Mouse (Mus musculus) G1E-ER4 (cell line): ENCODE results near the gene Haus4. TPM values are rescaled to one million over a fixed set of nuclear protein-coding genes. Genes with fewer than 3 reads are reported as not detected.

ENCODE experiments used
- GATA1 ChIP-seq: IDR thresholded peaks from one replicate; pipeline ENCODE4 v1.8.0; 2012; ENCODE audit warnings: low read length, inconsistent platforms
- polyA plus RNA-seq: library from polyadenylated mRNA; stranded (reverse); fragments of >175 nt; gene quantifications from 2 replicates; pipeline ENCODE4 v1.2.3, GENCODE M21; 2012

The Haus4 gene
- polyA plus RNA-seq, 1 experiment = 37.7 TPM

DNA sequence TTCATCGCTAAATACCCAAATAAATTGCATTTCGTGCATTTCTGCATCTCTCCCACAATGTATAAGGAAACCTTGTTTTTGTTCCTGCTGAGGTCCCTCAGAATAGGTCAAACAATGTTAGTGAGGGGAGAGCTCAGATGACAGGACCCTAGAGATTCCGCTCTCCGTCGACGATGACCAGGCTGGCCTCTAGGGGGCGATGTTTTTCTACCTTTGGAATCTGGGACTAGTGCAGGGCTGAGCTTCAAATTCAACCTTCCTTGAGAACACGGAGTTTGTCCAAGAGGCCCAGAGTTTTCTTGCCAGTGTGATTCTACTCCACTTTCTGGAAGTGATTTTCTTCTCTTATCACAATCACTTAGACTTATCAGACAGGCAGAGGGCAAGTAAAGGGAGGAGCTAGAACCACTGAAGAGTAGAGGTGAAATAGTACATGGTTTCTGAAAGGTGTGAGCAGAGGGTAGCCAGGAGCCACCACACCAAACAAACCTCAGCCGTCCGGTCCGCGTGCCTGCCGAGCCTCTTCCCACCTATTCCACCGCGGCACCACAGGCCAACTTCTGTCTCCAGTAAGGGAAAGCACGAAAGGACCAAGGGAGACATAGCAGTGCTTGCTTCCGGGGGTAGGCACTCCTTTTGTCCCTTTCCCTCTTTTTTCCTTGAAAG is 25.8 kb downstream of the Haus4 start:
- TF ChIP-seq GATA1 = no peak

DNA sequence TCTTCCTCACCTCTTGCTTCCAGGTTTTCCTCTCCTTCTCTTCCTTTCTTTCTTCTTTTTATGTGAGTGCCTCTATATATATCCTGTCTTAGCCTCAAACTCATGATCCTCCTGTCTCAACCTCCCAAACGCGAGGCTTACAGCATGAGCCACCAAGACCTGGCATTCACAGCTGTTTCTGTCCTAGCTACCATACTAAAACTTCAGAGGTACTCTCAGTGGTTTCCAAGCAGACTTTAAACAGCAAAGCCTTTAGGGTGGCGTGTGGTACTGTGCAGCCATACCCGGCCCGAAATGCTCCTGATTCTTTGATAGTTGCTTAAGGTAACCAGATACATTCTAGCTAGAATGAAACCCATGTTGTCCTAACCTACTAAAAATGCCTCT is 26.4 kb downstream of the Haus4 start:
- TF ChIP-seq GATA1 = no peak

DNA sequence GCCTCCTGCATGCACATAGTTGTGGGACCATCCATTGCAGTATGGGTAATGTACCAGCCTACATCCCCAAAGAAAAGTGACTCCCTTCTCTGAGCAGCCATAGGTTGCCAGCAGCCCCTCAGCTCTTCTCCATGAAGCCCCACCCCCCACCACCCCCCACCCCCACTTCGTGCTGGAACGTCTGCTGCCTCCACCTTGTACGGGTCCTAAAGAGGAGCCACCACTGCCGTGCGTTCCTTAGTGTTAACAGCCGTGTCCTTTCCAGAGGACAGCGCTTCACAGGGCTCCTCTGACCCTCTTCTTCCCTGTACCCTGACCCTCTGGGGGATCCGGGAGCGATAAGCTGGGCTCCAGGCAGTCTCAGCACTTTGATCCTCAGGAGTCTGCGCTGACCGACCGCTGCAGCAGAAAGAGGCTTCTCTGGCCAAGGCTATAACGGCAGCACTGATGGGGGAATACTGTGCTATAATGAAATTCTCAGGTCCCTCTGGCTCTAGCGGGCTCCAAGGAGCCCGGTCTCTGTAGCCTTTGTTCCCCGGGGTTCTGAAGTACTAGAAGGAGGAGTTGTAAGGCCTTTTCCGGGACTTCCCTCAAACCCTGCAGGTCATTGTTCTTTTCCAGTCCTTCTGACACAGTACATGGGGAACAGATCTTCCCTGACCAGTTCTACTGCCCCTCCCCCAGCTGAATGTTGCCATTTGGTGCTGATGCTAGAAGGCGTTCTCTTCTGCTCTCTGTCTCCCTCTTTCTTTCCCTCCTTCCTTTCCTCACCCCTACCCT is 27.0 kb downstream of the Haus4 start:
- no peak for TF ChIP-seq GATA1

DNA sequence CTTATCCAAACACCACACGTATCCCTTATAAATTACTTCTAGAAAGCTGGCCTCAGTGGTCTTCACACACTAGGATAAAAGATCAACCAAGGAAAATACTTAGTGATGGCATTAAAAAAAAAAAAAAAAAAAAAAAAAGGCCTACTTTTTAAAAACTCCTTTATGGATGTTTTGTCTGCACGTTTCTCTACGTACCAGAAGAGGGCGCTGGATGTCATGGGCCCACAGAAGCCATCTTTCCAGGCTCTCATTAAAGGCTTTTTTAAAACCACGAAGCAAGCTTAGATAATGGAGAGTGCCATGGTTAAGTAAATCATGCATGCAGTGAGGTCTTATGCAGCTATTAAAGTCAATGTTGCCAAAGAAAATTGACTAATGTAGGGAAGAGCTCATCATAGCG is 30.8 kb downstream of the Haus4 start:
- TF ChIP-seq GATA1 = no peak

DNA sequence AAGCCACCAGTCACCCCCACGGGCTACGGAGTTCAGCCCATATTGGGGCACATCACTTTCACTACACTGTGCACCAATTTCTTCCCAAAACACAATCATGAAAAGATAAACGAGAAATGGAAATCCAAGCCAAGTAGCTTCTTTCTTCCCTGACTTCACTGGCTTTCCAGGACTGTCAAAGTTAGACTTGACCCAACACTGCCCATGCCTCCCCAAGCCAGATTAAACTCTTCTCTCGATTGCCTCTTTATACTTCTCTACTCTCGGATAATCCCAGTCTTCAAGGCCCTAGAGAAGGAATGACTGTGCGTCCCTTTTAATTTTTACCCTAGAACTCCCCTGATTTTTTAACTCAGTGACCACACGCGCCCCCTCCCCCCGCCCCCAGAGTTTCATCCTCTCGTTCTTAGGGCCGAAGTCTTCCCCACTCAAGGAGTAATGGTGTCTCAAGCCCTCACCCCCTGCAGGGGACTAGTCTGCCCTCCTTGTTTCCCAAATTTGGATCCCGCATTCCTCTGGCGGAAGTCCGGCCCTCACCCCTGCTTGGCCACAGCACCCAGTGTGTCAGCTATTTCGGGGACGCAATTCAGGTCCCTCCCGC is 37.6 kb downstream of the Haus4 start:
- no peak for TF ChIP-seq GATA1

DNA sequence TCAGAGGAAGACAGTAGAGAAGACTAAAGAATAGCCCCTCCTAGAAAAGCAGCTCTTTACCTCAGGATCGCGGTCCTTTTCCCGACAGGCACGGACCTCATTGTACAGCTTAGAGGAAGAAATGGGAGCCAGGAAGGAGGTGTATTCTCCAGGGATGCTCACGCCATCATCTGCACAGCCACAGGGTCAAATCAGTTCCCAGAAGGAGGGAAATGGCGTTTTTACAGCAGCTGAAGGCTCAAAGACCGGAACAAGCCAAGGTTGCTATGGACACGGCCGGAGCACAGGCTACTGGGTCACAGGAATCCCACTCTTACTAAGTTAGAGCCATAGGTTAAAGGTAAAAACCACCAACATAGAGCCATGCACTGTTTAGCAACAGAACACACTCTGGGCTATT is 44.6 kb downstream of the Haus4 start:
- TF ChIP-seq GATA1 = no peak

DNA sequence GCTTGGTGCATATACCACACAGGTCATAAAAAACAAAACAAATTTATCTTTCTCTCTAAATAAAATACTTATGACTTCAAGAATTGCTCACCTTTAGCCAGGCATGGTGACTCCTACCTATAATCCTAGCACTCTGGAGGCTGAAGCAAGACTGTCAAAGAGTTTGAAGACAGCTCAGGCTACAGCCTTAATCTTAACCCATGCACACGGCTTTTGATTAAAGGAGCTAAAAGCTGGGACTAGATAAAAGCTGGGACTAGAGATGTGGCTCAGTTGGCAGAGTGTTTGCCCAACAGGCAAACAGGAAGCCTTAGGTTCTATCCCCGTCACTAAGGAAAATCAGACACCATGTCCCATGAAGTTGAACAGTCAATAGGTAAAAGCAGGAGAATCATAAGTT is 51.3 kb downstream of the Haus4 start:
- TF ChIP-seq GATA1 = no peak

DNA sequence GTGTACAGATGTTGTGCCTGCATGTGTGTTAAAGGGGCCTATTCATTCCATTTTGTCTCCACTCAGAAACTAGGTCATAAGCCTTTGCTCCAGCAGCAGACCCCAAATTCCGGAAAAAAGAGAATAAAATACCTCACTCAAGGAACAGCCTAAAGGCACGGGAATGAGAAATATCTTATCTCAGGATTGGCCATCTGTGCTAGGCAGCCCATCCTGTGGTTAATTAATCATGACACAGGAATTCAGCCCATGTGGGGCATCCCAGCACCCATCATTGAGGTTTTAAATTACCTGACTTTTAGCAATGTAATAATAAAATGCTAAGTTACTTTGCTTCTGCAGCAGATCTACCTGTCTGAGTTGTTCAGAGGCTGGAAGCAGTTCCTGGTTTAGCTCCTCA is 53.1 kb downstream of the Haus4 start:
- peak; percentile 52 for TF ChIP-seq GATA1

DNA sequence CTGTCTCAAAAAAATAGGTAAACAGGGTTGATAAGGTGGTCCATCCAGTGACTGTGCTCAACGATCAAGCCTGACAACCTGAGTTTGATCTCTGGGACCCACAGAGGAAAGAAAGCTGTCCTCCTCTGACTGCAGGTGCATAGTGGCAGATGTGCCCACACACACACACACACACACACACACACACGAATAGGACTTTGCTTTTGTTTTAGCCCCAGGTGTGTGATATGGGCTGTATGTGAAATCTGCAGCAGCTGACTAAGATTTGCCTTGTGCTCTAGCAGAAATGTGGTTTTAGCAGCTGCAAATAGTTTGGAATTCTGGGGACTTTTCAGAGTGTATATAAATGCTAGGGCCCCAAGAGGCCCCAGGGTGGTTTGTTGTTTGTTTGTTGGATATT is 55.1 kb downstream of the Haus4 start:
- no peak for TF ChIP-seq GATA1

DNA sequence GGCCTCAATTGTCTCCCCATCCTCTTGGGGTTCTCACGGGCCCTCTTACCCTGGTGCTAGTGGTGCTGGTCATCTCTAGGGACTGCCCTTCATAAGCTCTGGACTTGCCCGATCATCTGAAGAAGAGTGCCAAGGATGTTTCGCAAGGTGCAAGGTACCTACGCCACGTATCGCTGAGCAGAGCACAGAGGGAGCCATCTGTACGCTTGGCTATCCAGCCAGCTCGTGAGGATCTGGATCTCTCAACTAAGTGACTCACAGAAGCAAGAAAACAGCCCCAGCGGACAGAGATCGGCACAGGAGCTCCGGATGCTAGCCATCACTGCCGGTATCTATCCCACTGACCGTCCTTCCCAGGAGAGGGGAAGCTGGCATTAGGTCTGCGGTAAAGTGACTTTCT is 57.7 kb downstream of the Haus4 start:
- TF ChIP-seq GATA1 = no peak

DNA sequence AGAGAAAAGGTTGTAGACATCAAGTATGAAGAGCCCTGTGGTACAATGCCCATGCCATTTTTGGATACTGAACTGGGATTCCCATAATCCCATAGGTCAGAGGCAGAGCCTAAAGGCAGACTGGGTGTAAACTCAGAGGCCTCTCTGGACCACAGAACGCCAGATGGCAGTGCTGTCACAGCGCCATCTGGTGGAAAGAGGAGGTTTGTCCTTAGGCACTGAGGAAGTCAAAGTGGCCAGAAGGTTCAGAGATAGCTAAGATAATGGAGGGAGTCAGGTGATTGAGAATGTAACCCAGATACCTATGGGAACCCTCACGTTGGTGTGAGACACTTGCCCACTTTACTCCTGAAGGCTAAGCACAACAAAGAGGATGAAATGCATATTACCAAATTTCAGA is 60.2 kb downstream of the Haus4 start:
- no peak for TF ChIP-seq GATA1

DNA sequence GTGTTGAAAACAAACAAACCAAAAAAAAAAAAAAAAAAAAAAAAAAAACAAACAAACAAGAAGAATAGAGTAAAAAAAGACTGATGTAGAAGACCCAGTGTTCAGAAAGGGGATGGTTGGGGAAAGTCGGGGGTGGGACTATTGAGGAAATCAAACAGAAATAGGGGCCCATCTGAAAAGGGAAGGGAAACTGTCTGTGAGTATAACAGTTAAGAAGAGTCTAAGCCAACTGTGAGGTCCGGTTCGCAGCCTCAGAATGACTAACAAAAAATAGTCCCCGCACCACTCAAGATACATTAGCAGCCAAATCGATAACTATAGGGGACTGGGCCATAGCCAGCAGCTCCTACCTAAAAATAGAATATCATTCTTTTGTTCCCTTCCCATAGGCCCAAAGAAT is 61.2 kb downstream of the Haus4 start:
- TF ChIP-seq GATA1 = no peak

DNA sequence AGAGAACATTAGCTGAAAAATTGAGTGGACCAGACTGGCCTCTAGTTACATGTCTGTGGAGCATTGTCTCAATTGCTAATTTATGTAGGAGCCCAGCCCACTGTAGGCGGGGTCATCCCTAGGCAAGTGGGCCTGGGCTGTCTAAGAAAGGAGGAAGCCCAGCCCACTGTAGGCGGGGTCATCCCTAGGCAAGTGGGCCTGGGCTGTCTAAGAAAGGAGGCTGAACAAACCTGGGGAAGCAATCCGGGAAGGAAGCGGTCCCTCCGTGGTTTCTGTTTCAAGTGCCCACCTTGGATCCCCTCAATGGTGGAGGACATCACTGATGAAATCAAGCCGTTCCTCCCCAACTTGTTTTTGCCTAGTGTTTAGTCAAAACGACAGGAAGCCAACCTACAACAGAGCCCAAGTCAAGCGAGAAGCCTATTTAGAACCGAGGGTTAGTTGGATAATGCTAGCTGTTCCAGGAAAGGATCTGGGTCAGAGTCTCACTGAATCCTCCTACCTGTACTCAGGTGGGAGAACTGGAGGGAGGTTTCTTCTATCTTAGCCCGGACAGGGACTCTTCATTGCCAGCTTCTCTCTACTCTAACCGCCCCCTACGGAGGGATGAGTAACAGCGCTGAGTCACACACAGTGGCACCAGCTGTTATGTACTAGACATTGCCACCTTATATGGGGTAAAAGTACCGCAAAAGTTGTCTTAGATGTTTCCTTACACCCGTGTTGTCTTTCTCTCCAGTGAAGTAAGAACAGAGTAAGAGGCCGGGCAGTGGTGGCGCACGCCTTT is 61.9 kb downstream of the Haus4 start:
- no peak for TF ChIP-seq GATA1

Other genes starting within 250 kb of the Haus4 start
- gene Oxa1l, start 193.8 kb downstream of the Haus4 start, polyA plus RNA-seq = 164 and 228 TPM in 2 replicates
- 0.21 and 0.33 TPM in 2 replicates for gene Slc7a7, start 136.8 kb downstream of the Haus4 start, polyA plus RNA-seq
- gene Mrpl52, start 127.7 kb downstream of the Haus4 start, polyA plus RNA-seq = 2,065 and 2,909 TPM in 2 replicates
- gene Mmp14, start 123.0 kb downstream of the Haus4 start, polyA plus RNA-seq = 151 and 178 TPM in 2 replicates
- 345 and 440 TPM in 2 replicates for gene Lrp10, start 90.5 kb downstream of the Haus4 start, polyA plus RNA-seq
- 0.31 and 0.32 TPM in 2 replicates for gene Rem2, start 78.5 kb downstream of the Haus4 start, polyA plus RNA-seq
- gene Prmt5, start 37.1 kb downstream of the Haus4 start, polyA plus RNA-seq = 166 and 236 TPM in 2 replicates
- 0.08 and 0.12 TPM in 2 replicates for gene Ajuba, start 22.9 kb upstream of the Haus4 start, polyA plus RNA-seq
- gene 4931414P19Rik, start 51.4 kb upstream of the Haus4 start, polyA plus RNA-seq = 19.6 and 20.0 TPM in 2 replicates
- 193 and 266 TPM in 2 replicates for gene Psmb5, start 63.4 kb upstream of the Haus4 start, polyA plus RNA-seq
- gene Psmb11, start 66.8 kb upstream of the Haus4 start, polyA plus RNA-seq = not detected in 2 replicates
- not detected in 2 replicates for gene Gm17606, start 86.3 kb upstream of the Haus4 start, polyA plus RNA-seq
- gene Cdh24, start 86.7 kb upstream of the Haus4 start, polyA plus RNA-seq = 2.3 and 2.8 TPM in 2 replicates
- 6.6 and 9.8 TPM in 2 replicates for gene 1700123O20Rik, start 131.6 kb upstream of the Haus4 start, polyA plus RNA-seq
- gene Acin1, start 132.3 kb upstream of the Haus4 start, polyA plus RNA-seq = 516 and 685 TPM in 2 replicates
- not detected in 2 replicates for gene Gm29776, start 144.2 kb upstream of the Haus4 start, polyA plus RNA-seq
- gene Cebpe, start 157.6 kb upstream of the Haus4 start, polyA plus RNA-seq = not detected in 2 replicates
- gene Slc7a8, start 227.3 kb upstream of the Haus4 start, polyA plus RNA-seq = 79.2 and 81.1 TPM in 2 replicates